Mouse (Mus musculus) kidney, adult 2 months (tissue): ENCODE results near the gene Gas2. TPM values are rescaled to one million over a fixed set of nuclear protein-coding genes. Genes with fewer than 3 reads are reported as not detected.

Experiments used
- DNase-seq: peaks from one replicate; pipeline ENCODE4 v3.0.0; 2021
- H3K27ac ChIP-seq: fragments of 200-500 bp; 2 replicates; pipeline ENCODE4 v1.5.1; 2012; ENCODE audit warnings: low read depth, low read length, control low read depth, inconsistent platforms; ENCODE audit not compliant: insufficient read depth
- H3K27me3 ChIP-seq: fragments of 200-500 bp; replicated peaks from 2 replicates; pipeline ENCODE4 v1.6.1; 2012; ENCODE audit warnings: mild to moderate bottlenecking, moderate library complexity, low read length, inconsistent platforms; ENCODE audit not compliant: control insufficient read depth, insufficient read depth
- H3K36me3 ChIP-seq: fragments of 200-500 bp; 2 replicates; pipeline ENCODE4 v1.6.1; 2012; ENCODE audit warnings: mild to moderate bottlenecking, moderate library complexity, low read length, inconsistent platforms; ENCODE audit not compliant: control insufficient read depth, insufficient read depth
- H3K4me1 ChIP-seq: fragments of 200-500 bp; 2 replicates; pipeline ENCODE4 v1.6.1; 2011; ENCODE audit warnings: low read length; ENCODE audit not compliant: control insufficient read depth, insufficient read depth
- H3K4me3 ChIP-seq: fragments of 200-500 bp; 2 replicates; pipeline ENCODE4 v1.5.1; 2011; ENCODE audit warnings: mild to moderate bottlenecking, low read depth, low read length, control low read depth; ENCODE audit not compliant: insufficient read depth
- CTCF ChIP-seq: fragments of 200-500 bp; conservative IDR thresholded peaks from 2 replicates; pipeline ENCODE4 v1.5.1; 2011; ENCODE audit warnings: low read depth, mild to moderate bottlenecking, control low read depth, low read length, moderate library complexity, mixed read lengths; ENCODE audit not compliant: insufficient read depth, insufficient read length
- POLR2A ChIP-seq: fragments of 200-500 bp; IDR thresholded peaks from one replicate; pipeline ENCODE4 v1.6.1; 2011; ENCODE audit warnings: low read depth, low read length, control low read depth
- WGBS: fragments of 180-500 bp; shearing (Covaris S2); methylation state at CpG from one replicate; pipeline ENCODE4 v1.1.7; 2018; 5-methylcytosine and 5-hydroxymethylcytosine counted together
- polyA plus RNA-seq: library from polyadenylated mRNA; depleted of rRNA; stranded (reverse); fragments of >200 nt; gene quantifications from 2 replicates; pipeline ENCODE4 v1.2.3, GENCODE M21; 2012

Gas2 gene
- polyA plus RNA-seq, 1 experiment, result 120 TPM

DNA sequence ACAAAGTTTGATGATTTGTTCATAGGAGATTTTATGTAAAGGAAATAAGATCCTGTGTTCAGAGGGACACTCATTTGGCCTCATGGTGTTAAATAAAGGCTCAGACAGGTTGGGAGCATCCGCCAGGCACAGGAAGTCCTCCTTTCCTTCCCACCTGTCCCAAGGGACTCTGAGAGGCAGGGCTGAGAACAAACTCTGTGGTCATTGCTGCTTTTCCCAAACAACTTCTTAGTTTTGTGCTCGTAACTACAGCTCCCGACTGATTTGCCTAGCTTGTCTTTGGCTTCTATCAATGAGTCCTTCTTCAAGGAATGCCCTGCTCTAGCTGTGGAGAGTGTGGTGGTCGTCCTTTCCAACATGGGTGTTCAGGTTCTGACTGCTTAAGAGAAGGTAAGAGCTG is 18.3 kb downstream of the Gas2 start:
- no peaks in the 10 kb centered on the region for H3K4me1 ChIP-seq
- H3K36me3 ChIP-seq, result no peaks in the 10 kb centered on the region
- H3K4me3 ChIP-seq, result no peak overlapping the region
- WGBS, result 68% methylated on average over 4 of the region's 4 CpGs
- H3K27me3 ChIP-seq, result no peaks in the 10 kb centered on the region
- H3K27ac ChIP-seq, result no peak overlapping the region
- DNase-seq, result no peak
- TF ChIP-seq POLR2A, result no peak
- TF ChIP-seq CTCF, result no peak

GRCm38 (mm10) chr7:51885345-51885744 is 23.5 kb downstream of the Gas2 start:
- no peak for DNase-seq
- H3K36me3 ChIP-seq, result no peaks in the 10 kb centered on the region
- WGBS, result 55% methylated on average over 3 of the region's 3 CpGs
- no peak overlapping the region for H3K4me3 ChIP-seq
- no peak for TF ChIP-seq CTCF
- no peak for TF ChIP-seq POLR2A
- no peak overlapping the region for H3K27ac ChIP-seq
- H3K27me3 ChIP-seq, result no peaks in the 10 kb centered on the region
- H3K4me1 ChIP-seq, result peaks cover 2% of the 10 kb centered on the region; the same call in 1 of the 2 replicates

DNA sequence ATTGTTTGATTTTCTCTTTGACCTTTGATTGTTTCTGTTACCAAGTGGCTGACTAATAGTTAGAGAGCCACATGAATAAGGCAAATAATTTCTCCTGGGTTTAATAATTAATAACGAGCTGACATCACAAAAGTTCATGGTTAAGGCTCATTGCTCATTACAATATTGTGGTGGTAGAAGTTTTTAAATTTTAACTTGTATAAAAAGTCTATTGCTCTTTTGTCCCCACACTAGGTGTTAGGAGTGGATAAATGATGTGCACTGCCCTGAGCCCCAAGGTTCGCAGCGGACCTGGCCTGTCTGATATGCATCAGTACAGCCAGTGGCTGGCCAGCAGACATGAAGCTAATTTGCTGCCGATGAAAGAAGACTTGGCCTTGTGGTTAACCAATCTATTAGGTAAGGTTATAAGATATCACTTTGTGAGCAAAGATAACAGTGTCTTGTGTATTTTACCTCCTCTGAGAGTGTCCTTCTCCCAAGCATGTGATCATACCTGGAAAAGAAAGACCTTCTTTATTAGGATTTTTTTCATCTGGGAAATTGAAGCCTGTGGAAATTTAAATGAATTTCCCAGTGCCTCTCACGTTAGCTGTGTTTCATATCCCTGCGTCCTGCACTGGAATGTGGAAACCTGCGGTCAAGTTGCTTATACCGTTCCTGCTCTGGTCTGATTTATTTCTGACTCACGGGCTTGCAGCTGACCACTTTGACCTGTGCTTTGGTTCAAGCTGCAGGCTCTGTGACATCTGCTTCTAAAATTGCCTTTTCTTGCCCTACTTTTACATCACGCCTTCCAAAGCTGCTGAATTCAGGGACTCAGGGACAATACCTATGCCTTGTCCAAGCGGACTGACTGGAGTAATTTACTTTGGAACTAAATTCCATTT is 26.1 kb downstream of the Gas2 start:
- WGBS, result 38% methylated on average over 11 of the region's 11 CpGs
- H3K27ac ChIP-seq, result peak overlapping the region; percentile 70
- H3K4me3 ChIP-seq, result peak overlapping the region; percentile 53
- H3K4me1 ChIP-seq, result peaks cover 6% of the 10 kb centered on the region; the same call in 1 of the 2 replicates
- H3K36me3 ChIP-seq, result no peaks in the 10 kb centered on the region
- no peak for TF ChIP-seq CTCF
- peak; percentile 77 for TF ChIP-seq POLR2A
- H3K27me3 ChIP-seq, result no peaks in the 10 kb centered on the region
- peak; percentile 89 for DNase-seq

DNA sequence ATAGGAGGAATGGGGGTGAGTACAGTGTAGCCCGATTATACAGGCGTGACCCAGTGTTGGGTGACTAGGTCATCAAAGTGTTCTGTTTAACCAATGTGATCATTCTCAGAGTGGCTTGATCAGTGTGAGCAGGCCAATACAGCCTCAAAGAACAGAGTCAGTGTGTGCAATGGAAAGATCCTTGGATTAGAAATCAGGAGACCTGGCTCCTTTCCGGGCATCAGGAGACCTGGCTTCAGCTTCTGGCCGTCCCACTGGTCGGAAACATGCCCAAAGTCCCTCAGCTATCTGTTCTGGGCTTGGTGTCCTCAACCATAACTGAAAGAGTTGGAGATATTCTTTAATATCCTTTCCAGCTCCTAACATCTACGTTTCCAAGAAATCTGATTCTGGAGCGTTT is 27.8 kb downstream of the Gas2 start:
- H3K4me1 ChIP-seq, result peaks cover 6% of the 10 kb centered on the region; the same call in 1 of the 2 replicates
- peak; percentile 52 for DNase-seq
- H3K36me3 ChIP-seq, result no peaks in the 10 kb centered on the region
- H3K27ac ChIP-seq, result peak overlapping the region; percentile 80
- no peaks in the 10 kb centered on the region for H3K27me3 ChIP-seq
- TF ChIP-seq POLR2A (no peak), CTCF (no peak)
- 61% methylated on average over 7 of the region's 7 CpGs for WGBS
- H3K4me3 ChIP-seq, result peak overlapping the region; percentile 65

DNA sequence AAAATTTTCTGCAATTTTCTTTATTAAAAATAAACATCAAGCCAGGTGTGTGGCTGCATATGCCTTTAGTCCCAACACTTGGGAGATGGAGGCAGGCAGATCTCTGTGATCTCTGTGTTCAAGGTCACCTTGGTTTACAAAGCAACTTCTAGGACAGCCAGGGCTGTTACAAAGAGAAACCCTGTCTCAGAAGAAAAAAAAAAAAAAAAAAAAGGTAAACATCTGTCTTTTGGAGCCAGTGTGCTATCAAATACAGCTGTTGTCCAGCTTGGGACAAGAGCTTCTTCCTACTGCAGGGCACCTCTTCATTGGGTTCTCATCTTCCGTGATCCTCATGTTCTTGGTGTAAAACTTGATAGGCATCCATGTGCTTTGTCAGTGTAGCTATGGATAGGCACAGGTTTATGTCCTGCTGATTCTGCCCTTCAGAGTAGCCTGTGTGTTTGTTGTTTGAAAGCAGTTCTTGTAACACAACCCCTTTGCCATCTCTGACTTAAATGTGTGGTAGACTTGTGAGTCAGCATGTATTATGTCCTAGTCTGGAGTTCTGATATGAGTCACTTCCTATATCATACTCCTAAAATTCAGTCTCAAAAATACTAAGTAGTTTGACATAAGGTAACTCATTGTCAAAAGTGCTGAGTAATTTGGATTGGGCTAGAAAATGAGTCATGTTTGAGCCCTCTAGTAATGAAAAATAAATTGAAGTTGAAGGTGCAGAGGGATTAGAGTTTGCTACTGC is 30.6 kb downstream of the Gas2 start:
- 81% methylated on average over 1 of the region's 1 CpGs for WGBS
- H3K27ac ChIP-seq, result no peak overlapping the region
- H3K36me3 ChIP-seq, result no peaks in the 10 kb centered on the region
- H3K27me3 ChIP-seq, result no peaks in the 10 kb centered on the region
- H3K4me3 ChIP-seq, result no peak overlapping the region
- no peak for TF ChIP-seq CTCF
- TF ChIP-seq POLR2A, result no peak
- H3K4me1 ChIP-seq, result peaks cover 3% of the 10 kb centered on the region; the same call in 1 of the 2 replicates
- no peak for DNase-seq

GRCm38 (mm10) chr7:51893008-51893407 is 31.2 kb downstream of the Gas2 start:
- H3K36me3 ChIP-seq, result no peaks in the 10 kb centered on the region
- 67% methylated on average over 4 of the region's 4 CpGs for WGBS
- DNase-seq, result peak; percentile 34
- no peak overlapping the region for H3K4me3 ChIP-seq
- no peak overlapping the region for H3K27ac ChIP-seq
- H3K27me3 ChIP-seq, result no peaks in the 10 kb centered on the region
- TF ChIP-seq POLR2A (no peak), CTCF (no peak)
- peaks cover 3% of the 10 kb centered on the region; the same call in 1 of the 2 replicates for H3K4me1 ChIP-seq

DNA sequence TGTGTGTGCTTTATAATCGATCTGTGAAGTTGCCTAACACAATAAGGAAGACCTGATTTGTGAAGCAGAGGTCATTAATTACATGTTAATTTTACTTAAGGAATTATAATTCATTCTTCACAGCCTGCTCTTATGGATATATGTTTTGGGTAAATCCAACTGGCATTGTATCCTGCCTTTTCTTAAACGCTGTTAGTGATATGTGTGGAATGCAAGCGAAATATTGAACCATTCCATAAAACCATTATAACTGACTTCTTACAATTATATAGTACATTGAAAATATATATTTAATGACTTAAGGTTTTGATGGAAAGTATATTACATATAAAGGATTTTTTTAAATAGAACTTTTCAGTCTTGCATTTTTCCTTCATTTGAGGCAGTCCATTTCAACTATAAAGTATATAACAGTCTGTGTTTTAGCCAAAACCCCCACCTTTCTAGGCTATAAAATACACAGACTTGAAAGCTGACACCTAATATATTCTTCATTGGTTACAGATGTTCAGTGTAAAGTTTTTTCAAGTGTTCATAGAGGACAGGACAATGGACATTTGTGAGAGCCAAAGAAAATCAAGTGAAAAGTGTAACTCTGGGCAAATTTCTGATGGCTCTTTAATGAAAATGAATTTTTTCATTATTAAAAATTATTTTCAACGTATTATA is 32.5 kb downstream of the Gas2 start:
- Histone ChIP-seq H3K36me3 (no peaks in the 10 kb centered on the region), H3K27me3 (no peaks in the 10 kb centered on the region), H3K4me1 (peaks cover 3% of the 10 kb centered on the region; the same call in 1 of the 2 replicates), H3K27ac (no peak overlapping the region), H3K4me3 (no peak overlapping the region)
- TF ChIP-seq POLR2A (no peak), CTCF (no peak)
- WGBS, result 84% methylated on average over 4 of the region's 4 CpGs
- no peak for DNase-seq
